Mouse (Mus musculus) cerebellum, adult 11-12 months (tissue): ENCODE results near the gene Stac3.
A peak's percentile ranks its signal among the peaks of the same experiment; 100 is the strongest.

Source experiments
- DNase-seq: peaks from one replicate; pipeline ENCODE4 v3.0.0; 2022

Stac3 gene

DNA sequence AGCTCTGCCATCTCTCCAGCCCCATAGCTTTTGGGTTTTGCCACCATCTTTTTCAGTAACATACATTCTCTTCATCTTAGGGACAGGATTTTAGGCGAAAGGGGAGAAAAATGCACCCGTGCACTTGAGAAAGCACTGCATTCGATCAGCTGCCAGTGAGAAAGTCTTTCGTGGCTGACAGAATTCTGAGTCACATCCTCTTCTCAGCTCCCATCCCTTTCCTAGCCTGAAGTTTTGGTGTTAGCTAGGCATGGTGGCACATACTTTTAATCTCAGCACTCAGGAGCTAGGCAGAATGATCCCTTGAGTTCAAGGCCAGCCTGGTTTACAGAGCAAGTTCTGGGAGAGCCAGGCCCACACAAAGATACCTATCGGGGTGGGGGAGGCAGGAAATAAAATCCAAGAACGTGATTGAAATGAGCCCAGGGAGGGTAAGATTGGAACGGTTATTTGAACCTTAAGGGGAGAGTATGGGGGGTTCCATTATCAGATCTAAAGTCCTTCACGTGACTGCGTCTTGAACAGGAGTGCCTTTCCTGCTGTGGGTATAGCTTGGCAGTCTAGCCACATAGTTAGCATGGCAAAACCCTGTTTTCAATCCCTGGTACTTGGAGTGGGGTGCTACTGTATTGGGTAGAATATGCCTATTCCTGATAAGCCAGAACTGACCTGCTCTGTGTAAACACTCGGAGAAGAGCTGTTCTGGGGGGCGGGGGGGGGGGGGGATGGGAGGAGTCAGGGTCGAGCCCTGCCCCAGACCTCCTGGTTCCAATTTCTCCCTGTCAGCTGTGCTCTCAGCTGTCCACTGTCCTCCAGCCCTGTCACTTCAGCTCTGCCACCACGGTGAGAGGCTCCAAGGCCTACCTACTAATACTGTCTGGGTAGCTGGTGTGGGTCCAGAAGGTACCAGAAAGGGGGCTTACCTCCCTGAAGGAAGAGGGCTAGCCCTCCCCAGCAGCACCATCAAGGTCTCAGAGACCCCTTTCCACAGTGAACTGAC is at the start of gene Stac3:
Stac3 (plus strand) TSS at position 793 of the 1,000 bp plus-strand sequence.
- DNase-seq, result no peak

DNA sequence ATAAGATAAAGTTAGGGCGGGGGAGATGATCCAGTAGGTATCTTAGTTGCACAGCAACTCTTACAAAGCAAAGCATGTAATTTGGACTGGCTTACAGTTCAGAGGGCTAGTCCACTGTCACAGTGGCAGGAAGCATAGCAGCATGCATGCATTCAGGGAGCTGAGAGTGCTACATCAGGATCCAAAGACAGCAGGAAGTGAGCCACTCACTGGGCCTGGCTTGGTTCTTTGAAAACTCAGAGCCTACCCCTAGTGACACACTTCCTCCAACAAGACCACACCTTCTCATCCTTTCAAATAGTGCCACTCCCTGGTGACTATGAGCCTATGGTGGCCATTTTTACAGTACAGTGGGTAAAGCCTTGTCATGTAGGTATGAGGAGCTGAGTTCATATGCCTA is 47.8 kb upstream of the Stac3 start:
- DNase-seq, result no peak

DNA sequence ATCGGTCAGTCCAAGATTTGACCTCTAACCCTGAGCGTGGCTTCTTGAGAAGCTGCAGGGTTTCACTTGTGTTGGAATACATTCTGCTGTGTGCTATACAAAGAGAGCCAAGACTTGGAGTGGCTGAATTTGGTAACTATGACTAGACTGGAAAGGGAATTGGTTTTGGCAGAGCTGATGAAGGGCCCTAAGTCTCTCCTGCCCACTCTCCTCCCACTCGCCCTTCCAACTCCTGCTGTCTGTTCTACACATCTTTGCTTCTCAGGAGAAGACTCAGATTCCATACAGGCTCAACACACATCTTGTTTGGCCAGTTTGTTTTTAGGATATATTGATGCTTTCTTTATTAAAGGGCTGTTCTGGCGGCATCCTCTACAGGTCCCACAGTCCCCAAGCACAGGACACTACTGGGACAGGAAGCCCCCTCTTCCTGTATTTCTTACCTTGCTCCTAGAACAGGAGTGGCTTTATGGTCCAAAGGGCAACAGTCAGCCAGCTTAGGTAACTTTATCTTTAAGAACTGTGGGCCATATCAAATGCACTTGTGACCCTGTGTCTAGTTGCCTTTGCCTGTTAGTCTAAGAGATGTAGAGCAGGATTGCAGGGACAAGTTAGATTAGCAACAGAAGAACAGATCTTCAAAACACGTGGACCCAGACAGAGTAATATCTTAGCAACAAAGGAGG is 38.9 kb upstream of the Stac3 start:
- DNase-seq, result no peak

DNA sequence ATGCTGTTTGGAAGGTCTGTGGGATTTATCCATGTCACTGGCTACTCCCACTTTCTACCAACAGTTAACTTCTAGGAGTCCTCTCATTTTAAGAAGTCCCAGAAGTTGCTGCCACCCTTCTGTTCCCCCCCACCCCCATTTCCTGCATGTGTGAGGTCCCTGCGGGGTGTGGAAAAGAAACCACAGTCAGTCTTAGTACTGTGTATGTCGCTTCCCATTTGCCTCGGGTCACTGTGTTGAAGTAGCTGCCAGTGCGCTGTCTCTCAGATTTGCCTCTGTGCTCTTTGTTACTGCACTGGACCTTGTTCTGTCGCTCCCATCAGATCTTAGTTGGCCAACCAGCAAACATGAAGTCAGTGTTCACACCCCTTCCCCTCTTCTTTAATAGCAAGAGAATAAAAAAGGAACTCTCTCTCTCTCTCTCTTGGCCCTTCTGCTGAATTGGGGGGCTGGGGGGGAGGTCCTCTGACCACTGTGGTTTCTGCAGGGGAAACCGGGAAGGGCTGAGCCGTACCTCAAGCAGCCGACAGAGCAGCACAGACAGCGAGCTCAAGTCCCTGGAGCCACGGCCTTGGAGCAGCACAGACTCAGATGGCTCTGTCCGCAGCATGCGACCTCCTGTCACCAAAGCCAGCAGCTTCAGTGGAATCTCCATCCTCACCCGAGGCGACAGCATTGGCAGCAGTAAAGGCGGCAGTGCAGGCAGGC is 30.1 kb upstream of the Stac3 start:
- DNase-seq, result no peak

DNA sequence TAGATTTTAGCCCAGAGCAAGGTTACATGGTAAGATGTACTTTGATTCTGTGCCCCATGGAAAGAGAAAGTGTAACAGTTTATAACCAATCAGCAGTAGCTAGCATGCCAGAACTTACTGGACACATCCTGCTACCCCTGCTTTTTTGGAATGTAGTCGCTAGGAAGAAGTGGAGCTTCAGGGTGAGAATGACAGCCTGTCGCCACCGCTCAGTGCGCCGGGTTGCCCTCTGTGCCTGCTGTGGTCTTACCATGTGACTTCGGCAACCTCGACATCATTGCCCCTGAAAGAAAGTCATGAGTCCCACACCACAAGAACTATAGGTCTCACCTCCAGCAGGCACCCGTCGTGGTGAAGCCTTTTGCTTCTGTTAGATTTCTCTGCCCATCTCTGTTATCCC is 28.8 kb upstream of the Stac3 start:
- no peak for DNase-seq

DNA sequence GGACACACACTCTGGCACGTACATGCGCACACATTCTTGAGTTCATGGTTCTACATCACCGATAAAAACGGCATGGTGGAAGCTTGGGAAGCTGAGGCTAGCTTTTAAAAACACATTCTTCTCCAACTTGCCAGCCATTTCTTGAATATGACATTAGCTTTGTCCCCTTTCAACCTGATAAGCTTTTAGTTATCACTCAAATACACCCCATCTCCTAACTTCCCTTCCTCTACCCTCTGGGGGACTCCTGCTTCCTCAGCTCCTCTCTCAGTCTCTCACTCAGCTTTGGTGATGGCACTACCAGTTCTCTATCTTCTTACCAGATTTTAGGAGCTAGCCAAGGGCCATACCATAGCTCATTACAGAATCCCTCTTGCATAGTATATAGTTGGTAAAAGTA is 26.3 kb upstream of the Stac3 start:
- DNase-seq, result no peak

DNA sequence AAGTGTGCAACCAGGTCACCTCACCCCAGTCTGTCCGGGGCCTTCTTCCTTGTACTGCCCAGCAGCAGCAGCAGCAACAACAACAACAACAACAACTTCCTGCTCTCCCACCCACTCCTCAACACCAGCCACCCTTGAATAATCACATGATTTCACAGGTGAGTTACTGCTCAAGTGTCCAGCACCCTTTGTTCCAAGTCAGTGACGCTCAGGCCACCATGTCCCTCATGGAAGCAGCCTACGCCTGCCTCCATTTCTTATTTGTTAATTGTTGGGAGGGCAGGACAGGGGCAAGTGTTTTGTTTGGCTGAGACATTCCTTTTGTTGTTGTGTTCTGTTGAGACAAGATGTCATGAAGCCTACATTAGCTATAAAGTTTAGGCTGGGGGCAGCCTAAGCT is 24.9 kb upstream of the Stac3 start:
- no peak for DNase-seq

DNA sequence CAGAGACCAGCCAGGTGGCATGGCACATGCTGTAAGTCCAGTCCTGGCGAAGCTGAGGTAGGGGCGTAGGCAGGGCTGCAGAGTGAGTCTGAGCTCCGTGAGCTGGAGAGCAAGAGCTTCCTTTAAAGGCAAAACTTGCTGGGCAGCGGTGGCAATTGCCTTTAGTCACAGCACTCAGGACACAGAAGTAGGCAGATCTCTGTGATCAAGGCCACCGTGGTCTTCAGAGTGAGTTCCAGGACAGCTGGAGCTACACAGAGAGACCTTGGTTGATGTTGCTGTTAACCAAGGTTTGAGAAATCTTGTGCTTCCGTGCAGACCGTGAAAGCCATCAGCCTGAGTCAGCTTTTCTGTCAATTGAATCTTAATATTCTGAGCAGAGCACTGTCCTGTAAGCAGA is 24.2 kb upstream of the Stac3 start:
- no peak for DNase-seq

DNA sequence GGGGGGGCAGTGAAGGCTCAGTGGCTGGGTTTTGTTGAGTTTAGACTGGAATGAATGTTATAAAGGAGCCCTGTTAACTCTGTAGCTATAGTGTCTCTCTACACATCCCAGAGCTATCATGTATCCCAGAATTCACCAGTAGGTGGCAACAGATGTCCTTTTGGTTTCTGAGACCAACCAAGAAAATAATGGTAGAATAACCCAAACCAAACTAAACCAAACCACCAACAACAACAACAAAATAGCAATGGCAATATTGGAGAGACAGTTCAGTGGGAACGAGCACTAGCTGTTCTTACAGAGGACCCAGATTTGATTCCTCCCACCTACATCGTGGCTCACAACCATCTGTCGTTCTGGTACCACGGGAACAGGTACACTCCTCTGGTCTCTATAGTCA is 22.4 kb upstream of the Stac3 start:
- no peak for DNase-seq

DNA sequence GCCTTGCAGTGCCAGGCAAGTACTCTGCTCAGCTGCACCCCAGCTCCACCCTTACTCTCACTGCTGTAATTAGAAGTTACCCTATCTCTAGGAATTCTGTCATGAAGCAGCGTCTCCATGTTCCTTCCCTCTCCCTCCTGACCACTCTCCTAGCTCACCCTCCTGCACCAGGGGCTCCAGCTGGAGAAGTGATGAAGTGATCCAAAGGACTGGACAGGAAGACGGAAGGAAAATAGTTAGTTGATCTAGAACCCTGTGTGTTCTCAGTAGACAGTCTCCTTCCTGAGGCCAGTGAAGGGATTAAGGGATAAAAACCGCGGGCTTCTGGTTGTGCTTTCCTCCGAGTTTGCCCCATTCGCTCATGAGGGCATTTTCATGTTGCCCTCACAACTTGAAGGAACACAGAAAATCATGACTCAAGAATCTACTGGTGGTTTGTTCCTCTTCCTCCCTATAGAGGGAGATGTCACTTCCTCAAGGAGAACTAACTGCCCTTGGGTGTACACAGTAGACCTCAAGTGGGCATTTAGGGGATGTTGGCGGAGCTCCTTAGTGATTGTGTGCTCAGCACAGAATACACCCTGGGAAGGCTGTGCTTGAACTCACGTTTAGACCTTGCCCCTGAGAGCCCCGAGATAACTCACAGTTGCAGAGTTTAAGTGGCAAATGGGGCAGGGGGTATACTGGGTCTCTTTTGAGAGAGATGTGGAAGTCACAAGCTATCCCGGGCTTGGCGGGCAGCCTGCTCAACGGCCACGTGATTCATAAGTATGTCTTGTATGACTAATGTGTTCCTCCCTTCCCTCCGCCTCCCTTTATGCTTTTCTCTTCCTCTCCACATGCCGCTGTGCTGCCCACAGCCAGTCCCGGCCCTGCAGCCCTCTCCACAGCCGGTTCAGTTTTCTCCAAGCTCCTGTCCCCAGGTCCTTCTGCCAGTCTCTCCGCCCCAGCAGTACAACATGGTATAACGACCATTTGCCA is 20.4 kb upstream of the Stac3 start:
- DNase-seq, result no peak

DNA sequence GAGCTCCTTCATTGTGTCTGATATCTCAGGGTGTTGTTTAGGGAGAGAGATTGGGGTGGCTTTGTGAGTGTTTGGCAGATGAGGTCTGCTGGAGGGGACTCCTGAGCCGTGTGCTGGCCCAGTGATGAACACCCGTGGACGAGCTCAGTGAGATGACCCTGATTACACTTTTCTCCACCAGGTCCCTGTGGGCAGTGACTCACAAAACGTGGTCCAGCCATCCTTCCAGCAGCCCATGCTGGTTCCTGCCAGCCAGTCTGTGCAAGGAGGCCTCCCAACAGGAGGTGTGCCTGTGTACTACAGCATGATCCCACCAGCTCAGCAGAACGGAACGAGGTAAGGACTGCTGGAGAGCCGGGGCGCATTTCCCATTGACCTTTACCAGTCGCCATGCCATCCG is 16.3 kb upstream of the Stac3 start:
- no peak for DNase-seq

DNA sequence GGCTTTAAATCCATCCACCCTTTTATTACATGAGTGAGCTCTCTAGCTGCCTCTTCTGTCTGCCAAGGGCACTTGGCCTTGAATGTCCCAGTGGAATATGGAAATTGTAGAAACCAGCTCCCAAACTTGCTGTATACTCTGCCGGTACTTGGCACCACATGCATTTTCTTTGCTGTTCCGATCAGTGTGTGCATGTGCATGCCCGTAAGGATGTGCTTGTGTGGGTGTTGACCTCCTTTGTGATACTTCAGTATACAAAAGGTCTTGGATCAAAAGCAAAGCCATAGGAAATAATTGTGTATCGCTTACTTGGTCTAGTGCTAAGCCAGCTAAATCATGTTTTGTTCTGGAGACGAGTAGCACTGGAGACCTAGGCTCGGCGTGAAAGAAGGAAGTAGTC is 12.6 kb upstream of the Stac3 start:
- DNase-seq, result no peak

DNA sequence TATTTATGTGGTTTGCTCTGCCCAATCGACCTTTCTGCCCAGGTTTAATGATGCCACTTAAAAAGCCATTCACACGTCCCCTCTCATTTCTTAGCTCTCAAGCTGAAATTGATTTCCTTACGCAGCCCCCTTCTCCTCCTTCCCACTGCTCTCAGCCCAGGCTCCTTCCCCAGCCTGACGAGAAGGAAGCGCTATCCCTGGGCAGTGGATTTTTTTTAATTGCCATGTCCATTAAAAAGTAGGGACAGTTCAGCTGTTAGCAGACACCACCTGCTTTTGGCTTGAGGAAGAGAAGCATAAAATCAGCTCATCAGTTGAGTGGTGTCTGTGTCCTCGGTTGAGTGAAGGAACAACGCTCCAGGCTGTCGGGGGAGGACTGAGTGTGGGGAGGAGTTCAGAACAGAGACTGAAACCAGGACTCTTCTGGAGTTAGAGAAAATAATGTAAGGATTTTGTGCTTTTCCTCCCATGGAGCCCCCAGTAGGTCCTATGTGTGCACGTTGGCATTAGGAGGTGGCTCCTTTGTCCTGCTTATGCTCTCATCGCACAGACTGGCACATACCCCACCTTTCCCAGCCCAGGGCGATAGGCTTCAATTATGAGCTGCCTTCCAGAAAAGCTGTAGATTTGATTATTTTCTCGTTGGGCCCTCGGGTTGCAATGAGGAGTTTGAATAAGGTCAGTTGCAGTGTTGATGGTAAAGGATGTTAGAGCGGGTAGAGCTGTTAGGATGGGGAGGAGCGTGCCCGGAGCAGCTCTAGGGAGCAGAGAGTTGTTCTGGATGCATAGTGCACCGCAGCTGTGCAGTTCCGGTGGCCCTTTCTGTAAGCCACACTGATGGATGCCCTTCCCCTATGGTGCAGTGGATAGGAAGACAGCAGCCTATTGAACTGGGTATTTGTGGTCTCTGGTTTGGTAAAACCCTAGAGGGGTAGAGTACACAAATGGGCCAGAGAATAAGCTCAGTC is 11.0 kb upstream of the Stac3 start:
- DNase-seq, result no peak

DNA sequence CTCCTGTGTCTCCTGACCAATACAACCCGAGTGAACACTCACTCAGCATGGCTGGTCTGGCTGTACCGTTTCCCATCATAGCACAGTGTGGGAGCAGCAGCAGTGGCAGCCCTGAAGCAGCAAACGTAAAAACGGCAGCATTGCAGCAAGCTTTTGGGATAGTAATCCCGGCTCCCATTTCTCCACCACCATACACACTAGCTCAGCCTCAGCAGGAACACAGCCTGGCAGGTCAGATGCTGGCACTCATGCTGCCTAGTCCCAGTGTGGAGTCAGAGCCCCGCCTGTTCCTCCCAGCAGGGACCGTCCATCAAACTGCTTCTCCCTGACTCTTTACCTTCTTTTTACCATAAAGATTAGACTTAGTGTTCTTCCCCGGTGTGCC is 10.4 kb upstream of the Stac3 start:
- DNase-seq, result no peak

DNA sequence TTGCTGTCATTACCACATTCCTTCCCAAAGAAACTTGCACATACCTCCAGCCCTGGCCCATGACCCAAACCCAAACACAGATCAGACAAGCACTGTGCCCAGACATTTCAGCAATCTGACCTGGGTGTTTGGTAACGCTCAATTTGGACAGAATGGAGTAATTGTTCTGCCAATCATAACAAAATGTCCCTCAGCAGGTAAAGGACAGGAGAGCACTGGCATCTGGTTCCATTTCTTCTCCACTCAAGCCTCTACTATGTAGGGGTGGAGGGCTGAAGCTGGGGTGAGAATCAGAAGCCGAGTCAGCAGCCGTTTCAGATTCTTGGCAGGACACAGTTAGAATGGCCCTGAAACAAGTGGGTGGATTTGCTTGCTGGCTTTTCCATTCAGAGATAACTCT is 9.4 kb upstream of the Stac3 start:
- DNase-seq, result no peak

DNA sequence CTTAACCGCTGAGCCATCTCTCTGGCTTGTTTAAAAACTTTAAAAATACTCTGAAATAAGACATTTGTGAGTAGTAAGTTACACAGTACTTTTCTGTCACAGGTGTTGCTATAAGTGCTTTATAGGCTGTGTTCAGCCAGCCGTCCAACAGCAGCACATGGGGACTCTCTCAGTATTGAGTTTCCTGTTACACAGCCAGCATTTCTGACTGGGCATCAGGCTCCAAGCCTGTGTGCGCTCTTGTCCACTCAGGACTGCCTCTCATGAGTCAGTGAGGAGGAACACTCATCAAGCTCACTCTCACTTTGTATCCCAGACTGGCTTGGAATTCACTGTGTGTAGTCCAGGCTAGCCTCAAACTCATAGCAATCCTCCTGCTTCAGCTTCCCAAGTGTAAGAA is 5.3 kb upstream of the Stac3 start:
- no peak for DNase-seq

DNA sequence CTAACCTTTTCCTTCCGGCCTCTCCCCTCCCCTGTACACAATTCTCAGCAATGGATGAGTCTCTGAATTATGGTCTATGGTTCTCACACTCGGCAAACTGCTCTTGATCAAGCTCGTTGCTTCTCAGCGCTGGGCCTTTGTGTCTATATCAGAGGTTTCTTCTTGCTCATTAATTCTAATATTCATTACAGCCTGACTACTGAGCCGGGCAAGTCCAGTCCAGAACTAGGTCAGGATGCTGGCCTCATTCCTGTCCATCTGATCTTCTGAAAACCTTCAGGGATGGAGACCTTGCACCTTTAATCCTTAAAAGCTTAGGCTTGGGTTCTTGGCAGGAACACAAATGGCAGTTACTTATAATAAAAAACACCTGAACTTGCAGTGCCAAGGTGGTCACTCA is 2.0 kb upstream of the Stac3 start:
- DNase-seq, result no peak

DNA sequence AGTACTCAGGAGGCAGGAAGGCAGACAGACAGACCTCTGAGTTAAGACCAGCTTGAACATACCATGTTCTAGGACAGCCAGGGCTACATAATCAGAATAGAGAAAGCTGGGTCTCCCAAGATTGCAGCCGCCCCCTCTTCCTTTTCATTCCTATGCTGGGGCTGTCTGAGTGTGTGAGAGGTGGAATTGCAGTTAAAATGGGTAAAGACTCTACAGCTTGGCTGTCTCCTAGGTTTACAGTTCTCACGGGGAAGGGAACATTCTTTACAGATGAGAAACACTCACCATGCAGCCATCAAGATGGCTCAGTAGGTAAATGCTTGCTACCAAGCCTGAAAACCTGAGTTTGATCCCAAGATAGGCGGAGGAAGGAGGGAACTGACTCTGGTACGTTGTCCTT is 1.4 kb upstream of the Stac3 start:
- no peak for DNase-seq

DNA sequence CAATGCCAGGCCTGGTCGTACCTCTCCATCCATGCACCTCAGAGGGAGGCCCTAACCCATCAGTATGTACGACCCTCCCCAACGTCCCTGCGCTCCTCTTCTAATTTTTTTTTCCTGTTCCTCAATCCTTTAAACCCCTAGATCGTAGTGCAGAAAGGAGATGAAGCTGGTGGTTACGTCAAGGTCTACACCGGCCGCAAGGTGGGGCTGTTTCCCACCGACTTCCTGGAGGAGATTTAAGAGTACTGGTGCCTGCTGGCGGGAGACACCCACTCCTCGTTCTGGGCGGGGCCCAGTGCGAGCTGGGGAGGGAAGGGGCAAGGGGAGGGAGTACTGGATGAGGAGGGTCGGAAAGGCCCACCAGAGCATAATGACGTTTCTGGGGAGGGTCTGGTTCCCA is 6.8 kb downstream of the Stac3 start:
- DNase-seq, result peak; percentile 87

DNA sequence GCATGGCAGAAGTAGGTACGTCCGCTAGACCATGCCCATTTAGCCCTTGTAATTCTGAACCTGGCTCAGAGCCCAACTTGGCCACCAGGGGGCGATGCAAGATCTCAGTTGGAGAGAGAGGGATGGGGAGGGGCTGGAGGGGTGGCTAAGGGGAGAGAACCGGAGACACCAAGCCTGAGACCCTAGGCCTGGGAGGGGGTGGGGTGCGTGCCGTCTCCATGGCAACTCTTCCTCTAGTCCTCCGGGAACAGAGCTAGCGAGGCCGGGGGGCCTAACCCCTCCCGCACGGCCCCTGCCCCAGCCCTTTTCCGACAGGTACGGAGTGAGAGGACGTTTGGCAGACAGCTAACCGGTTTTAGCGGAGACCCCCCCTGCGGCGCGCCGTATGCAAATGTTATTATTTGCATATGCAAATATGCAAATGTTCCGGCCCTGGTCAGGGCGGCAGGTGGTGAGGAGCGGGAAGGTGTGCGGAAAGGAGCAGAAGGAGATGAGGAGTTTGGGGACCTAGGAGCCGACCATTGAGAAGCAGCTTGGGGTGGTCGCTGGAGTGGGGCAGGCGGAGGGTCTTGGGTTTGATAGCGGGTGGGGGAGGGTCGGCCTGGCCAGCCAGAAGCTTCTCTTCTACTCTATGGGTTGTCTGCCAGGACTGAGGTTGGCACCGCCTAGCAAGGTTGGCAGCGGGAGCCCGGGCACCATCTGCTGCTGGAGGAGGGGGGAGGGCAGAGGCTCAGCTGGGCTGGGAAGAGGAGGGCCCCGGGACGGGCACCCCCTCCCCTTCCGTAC is 7.8 kb downstream of the Stac3 start:
- peak; percentile 97 for DNase-seq
